Mouse (Mus musculus) naive thymus-derived CD4-positive, alpha-beta T cell, adult 2 months (primary cell): Measurements from ENCODE around the gene Siah2.
A peak's percentile ranks its signal among the peaks of the same experiment; 100 is the strongest.

Source experiments
- DNase-seq: peaks from one replicate; pipeline ENCODE4 v3.0.0-alpha.2; 2011; ENCODE audit warnings: low read depth

Siah2 gene

DNA sequence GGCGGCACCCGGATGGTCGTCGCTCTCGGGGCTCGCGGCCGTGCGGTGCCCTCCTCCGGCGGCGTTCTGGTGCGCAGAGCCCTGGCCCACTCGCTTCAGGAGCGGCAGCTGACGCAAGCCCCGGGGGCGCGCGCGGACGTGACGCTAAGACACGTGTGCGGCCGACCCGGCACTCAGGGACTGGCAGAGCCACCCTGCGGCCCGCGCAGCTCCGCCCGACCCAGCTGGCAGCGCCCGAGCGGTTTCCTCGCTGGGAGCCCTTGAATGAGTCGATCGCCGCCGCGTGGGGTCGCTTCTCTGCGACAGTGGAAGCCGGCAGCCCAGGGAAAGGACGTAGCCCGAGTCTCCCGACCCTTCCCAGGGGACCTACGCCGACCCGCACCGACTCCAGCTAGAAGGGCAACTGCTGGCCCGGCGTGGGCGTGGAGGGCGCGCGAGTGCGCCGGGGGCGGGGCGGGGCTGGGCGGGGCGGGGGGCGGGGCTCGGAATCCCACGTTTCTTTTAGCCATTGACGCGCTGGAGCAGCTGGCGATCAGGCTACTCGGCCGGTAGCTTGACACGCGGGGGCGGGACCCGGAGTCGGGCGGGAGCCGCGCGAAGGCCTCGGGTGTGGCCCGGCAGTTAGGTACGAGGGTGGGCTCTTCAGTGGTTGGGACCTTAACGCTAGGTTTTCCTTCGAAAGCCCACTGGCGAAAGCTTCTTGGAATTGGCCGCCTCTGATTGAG, at the start of gene Siah2:
Gene Siah2, minus strand, starts transcription at position 404 of the 725 bp plus-strand sequence.
- peak; percentile 94 for DNase-seq

DNA sequence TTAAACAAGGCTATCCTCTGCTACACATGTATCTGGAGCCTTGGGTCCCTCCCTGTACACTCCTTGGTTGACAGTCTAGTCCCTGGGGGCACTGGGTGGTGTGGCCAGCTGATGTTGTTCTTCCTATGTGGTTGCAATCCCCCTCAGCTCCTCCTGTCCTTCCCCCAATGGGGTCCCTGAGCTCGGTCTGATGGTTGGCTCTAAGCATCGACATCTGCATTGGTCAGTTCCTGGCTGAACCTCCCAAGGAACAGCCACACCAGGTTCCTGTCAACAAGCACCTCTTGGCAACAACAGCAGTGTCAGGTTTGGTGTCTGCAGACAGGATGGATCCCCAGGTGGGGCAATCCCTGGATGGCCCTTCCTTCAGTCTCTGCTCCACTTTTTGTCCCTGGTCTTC, 47.3 kb upstream of the Siah2 start:
- DNase-seq, result no peak

DNA sequence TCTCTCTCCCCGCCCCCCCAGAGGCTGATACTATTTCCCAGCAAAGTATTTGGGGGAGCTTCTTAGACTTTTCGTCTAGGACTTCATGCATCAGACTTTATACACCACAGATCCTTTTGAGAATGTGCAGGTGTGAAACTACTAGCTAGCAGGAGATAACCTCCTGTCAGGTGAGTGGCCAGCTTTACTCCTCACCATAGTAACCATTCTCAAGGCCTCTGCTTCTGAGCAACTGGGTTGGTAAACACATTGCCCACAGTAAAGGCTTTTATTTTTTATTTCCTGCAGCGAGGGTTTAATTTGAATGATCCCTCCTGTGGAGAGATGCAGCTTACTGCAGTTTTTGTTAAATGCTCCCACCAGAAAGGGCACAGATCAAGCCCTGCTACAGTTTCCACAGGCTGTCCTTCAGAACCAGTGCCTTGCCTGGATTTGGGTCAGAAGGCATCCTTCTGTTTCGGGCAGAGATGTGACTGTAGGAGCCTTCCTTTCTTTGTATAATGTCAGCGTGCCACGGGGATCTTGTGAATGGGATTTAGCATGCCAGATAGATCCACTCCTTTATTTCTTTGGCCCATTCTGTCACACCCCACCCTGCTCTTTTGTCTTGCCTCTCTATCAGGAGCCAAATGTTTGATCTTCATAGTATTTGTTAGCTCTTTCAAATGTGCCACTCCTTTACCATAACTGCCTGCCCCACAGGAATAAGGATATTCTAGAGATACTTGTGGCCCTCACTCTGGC, 46.3 kb upstream of the Siah2 start:
- DNase-seq, result no peak

DNA sequence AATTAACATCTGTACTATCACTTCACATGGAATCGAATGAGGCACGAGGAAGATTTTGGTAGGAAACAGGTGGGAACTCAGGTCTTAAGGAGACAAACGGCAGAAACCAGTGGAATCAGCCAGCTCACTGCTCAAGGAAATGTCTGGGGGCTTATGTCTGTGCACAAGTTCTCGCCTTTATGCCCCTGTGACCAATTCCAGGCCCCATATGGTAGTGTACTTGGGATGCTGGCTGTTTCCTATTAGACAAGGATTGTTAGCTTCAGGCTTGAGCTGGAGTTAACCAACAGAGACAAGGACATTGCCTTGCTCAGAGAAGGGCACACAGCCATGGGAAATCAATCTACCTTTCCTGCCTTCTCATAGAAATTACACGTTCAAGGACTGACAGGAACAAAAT, 39.3 kb upstream of the Siah2 start:
- no peak for DNase-seq

DNA sequence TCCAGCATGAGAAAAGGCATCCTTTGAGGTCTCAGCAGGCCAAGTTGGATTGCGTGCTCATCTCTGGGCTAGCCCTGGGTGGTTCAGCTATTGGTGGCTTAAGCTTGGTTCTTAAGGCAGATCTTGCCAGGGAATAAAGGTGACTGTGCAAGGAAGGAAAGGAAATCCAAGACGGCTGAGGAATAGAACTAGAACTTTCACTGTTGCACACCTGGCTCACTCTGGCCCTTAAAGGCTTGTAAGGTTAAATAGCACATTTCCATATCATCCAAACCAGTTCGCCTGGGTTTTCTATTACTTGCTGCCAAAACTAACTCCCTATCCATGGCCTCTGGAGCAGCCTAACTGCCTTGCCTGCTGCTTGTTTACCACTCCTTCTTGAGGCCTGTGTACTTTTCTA, 38.4 kb upstream of the Siah2 start:
- no peak for DNase-seq

DNA sequence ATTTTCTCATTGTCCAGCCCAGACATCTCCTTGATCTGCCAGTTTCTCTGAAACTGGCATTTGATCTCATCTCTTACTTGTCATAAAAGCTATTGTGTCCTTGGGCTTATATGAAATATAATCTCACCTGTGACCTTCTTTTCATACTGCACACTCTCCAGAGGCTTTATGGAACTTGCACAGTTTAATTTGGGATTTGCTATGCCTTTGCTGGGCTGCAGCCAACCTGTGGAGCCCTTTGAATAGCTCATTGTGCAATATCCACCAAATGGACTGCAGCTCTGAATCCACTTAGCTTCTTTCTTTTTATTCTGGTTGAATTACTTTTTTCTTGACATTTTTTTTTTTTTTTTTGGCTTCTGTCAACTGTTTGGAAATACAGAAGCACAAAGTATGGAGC, 37.3 kb upstream of the Siah2 start:
- no peak for DNase-seq

DNA sequence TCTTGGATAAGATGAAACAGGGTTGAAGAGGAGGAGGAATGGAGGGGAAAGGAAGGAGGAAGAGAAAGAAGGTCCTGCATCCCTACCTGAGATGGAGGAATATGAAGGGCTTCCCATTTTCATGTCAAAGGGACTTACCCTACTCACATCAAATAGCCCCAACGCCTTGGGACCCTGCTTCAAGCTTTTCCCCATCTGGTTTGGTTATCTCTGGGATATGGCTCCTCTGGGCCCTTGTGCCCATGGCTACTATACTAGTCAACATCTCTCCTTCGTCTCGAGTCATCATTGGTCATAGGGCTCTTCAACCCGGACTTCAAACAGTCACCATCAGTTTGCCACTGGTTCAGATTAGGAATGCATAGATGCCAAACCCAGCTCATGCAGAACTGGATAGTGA, 35.4 kb upstream of the Siah2 start:
- DNase-seq, result no peak

DNA sequence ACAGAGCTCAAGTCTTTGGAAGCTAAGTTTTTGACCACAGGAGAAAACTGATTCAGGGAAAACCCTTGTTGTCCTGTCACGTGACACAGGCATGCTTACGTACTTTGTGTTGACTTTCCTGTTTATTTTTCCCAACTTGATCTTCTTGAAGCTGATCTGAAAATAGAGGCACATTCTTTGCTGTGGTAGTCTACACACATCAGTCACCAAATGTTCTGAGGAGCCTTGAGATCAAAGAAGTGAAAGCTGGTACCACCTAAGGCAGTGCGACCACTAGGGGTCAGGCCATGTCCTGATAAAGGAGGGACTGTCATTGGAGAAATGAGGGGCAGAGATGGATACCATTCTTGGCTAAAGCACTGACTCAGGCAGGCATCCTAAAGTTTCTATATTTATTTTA, 34.8 kb upstream of the Siah2 start:
- DNase-seq, result no peak

DNA sequence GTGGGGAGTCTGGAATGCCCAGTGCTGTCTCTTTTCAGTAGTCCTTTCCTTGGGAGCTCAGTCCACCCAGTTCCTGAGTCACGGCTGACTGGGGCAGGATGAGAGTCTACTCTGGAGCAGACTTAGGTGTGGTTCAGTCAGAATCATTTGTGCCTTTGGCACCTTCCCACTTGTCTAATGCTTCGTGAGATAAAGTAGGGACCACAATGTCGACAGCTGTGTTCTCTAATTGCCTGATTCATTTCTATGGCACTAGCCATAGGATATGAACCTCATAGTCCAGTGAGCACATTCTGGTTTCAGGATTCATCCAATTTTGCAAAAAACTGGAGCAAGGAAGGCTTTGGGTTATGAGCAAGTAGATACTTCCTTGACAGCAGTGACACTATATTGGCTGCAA, 34.2 kb upstream of the Siah2 start:
- DNase-seq, result no peak

DNA sequence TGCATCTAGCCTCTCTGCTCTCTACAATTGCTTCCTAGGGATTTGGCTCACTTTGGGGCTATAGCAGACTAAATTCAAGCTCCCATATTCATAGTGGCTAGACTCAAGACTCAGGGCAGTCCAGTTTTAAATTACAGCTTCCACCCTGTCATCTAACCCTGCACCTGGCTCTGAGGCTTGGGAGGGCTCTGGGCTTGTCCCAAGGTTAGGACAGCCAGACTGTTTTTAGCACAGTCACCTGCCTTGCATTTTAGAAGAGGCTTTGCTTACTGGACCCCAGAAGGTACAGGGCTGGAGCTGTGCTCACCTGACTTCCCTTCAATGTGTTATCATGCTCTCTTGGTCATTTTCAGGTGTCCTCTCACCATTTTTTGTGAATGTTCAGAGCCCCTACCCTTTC, 32.6 kb upstream of the Siah2 start:
- DNase-seq, result no peak

DNA sequence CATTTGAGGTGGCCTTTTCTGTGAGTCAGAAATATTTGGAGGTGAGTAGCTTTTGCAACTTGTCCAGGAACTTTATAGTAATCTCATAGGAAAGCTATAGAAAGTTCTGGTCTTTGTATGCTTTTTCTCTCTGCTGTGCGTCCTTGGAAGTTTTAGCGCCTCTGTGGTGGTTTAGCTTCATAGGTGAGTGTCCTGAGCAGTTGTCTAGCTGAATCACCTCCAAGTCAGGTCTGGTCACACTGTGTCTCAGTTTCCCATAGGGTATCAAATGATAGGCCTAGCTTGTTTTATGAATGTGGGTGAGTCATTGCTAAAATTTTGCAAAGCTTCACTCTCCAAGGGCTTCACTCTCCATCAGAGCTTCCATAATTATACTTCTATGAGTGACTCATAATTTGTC, 31.5 kb upstream of the Siah2 start:
- no peak for DNase-seq

DNA sequence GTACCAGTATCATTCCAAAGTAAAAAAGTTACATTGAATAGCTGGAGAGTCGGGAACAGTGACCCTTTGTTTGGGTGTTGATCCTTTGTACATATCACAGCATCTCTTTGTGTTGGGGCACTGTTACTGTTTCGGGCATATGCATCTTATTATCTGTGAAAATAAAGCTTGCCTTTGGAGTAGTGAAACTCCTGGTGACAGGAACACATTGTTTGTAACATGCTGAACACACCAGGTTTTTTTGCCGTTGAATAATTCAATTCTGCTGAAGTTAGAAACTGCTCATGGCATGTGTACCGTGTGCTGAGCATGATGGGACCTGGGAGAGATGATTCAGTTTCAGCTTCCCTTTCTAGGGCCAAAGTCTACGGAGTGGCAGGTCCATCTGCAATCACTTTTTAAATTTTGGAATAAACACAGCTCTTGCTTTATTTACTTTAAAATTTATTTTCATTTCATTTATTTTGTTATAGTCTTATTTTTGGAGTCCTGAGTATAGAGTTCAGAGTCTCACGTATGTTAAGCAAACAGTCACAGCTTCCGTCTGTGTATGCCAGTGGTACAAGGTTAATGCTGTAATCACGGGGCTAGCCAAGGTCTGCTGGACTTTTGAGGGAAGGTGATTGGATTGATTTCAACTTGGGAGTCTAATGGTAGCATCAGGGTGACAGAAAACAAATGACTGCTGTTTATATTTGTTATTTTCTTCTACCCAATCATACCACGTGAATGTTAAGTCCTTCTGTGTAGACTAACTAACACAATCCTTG, 27.4 kb upstream of the Siah2 start:
- no peak for DNase-seq

DNA sequence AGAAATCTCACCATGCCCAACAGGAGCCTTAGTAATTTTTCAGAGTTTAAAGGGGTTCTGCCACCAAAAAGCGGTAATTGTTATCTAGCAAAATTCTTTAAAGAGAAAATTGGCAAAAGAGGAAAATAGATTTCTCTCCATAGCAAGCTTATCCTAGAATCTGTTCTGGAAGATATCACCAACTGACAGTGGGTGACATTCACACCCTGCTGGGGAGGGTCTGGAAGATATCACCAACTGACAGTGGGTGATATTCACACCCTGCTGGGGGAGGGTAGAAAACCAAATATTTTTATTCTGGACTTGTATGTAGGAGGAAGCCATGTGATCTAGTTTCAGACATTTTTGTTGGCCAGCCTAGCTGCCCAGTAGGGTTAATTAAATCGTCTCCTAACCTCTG, 24.5 kb upstream of the Siah2 start:
- no peak for DNase-seq

DNA sequence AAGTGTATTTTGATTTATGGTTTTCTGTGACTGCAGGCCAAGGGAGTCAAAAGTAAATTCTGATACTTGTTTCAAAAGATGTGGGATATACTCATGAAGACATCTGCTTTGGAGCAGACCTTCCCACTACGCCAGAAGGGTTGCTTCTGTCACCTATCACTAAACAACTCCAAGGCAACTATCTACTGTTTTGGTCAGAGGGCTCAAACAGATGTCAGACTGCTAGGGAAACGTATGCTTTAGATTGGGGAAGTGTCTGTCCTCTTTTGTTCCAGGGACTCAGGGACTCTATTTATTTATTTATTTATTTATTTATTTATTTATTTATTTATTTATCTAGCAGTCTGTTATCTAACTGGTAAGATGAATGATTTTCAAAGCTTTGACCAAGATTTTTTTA, 22.6 kb upstream of the Siah2 start:
- DNase-seq, result no peak

DNA sequence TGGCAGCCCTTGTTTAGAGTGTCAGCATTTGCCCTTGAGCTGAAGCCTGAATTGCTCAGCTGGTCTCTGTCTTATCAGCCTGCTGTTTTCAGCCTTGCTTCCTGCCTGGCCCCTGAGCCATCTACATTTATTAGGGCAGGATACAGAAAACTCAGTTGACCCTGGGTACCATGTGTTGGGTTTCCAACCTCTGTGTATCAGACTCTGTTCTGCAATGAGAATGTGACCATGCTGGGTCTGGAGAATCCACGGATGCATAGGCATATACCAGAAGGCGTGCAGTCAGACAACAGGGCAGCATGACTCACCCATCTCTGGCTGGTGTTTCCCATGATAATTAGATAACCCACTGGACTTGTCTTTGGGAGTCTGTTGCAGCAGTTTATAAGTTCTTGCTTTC, 21.8 kb upstream of the Siah2 start:
- no peak for DNase-seq

DNA sequence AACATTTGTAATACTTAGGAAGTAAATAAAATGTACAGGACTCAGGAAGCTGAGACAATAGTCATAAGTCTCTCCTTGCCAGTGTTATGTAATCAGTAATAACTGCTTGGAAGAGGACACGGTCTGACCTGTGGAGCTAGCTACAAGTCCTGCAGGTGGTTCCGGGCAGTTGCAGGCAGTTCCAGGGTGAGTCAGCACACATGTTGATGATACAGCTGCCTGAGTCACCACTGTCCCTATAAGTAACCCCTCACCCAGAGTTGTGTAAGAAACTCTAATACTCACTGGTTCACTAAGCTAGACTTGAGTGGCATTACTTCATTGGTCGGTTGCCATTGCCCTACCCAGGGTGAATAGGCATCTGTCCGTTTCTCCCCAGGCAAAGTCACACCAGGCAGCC, 21.0 kb upstream of the Siah2 start:
- no peak for DNase-seq

DNA sequence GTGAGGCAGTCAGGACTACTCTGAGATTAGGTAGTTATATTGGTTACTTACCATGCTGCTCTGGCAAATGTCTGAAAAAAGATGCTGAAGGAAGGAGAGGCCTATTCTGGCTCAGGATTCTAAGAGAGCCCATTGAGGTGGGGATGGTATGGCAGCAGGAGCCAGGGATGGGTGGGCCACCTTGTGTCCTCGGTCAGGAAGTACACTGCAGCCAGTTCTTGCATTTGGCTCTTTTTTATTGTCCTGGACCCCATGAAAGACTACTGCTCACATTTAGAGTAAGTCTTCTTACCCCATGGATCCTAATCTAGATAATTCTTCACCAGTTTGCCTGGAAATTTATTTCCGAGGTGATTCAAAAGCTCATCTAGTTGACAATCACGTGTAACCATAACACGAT, 12.3 kb upstream of the Siah2 start:
- no peak for DNase-seq

DNA sequence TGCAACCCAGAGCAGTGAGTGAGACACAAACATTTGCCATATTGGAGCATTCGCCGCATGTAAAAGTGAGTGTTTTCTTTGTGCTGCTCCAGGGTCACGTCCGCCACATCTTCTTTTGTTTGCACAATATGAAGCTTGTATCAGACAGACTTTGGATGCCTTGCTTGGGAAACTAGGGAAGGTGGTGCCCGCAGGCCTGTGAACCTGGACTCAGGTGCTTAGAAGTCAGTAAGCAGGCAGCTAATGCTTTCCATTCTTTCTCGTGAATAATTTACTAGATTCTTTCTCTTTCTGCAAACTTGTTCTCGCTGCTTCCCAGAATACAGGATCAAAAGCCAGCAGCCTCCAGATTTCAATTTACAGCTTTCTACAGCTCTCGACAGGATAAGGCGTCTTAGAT, 11.5 kb upstream of the Siah2 start:
- no peak for DNase-seq

DNA sequence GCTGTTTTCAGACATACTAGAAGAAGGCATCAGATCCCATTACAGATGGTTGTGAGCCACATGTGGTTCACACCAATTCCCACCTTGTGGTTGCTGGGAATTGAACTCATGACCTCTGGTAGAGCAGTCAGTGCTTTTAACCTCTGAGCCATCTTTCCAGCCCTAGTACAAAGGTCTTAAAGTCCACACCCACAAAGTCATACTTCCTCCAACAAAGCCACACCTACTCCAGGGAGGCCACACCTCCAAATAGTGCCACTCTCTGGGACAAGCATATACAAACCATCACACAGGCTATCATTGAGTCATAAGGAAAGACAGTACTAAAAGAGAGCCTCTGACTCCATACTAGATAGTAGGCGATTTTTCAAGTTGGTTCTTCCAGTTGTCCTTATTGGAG, 10.1 kb upstream of the Siah2 start:
- DNase-seq, result no peak

DNA sequence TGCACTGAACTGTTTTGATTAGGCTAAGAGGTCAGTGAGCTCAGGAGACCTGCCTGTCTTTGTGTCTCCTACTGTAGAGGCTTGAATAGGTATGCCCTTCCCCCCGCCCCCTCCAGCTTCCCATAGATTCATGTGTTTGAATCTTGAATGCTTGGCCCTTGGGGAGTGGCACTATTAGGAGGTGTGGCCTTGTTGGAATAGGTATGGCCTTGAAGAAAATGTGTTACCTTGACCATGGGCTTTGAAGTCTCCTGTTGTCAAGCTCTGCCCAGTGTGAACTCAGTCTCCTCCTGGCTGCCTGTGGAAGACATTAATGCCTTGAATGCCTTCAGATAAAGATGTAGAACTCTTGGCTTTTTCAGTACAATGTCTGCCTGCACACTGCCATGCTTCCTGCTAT, 9.2 kb upstream of the Siah2 start:
- no peak for DNase-seq

DNA sequence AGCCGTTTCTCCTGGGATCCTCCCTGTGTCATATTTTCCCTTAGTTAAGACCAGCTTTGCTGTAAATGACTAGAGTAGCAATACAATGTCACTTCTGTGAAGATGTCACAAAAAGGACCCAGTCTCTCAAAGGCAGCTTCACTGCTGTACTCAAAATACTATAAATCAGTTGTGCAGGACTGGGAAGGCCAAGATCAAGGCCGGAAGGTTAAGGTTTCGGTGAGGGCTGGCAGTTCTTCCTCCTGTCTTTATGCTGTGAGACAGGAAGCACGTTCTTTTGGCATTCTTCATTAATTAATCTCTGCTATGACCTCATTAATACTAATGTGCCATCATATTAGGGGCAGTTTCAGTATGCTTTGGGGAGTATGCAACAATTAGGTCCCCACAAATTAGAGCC, 5.7 kb upstream of the Siah2 start:
- no peak for DNase-seq

DNA sequence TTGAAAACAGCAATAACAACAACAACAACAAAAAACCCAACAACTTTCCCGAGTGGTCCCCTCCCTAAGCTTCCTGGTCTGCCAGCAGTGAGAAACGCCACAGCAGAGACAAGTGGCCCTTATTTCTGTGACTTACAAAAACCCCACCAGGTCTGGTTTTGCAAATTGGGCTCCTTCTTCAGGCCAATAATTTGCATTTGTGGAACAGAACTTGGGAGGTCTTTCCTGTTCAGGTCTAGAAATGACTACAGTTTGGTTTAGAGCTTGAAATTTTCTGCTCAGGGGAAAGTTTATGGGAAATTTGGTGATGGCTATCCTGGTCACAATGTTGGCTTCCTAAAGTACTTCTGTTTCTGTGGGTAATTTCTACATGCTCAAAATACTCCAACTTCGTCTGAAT, 4.6 kb upstream of the Siah2 start:
- DNase-seq, result no peak

DNA sequence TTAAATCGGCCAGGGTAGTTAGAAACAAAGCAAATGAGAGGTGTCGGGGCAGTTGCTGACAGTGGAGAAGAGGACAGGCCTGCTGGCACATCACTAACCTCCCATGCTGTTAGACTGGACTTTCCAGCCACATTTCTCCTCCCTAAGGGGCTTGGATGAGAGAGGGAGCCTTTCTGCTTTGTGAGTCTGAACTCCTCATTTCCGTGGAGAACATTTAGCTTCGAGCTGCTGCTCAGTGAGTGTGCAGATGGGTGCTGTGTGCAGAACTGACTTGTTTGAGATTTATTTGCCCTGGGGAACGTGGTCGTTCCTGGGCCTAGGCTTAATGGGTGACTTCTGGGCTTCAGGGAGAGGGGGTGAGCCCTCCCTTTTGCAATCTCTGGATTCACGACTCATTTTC, 3.3 kb upstream of the Siah2 start:
- no peak for DNase-seq
